Mouse (Mus musculus) forebrain, embryonic 10.5 days (tissue): ENCODE data around the gene Slc13a3. TPM values are rescaled to one million over a fixed set of nuclear protein-coding genes. Genes with fewer than 3 reads are reported as not detected.

Experiments used
- DNase-seq: peaks from one replicate; pipeline ENCODE4 v3.0.0-alpha.2; 2017; ENCODE audit warnings: low spot score; ENCODE audit errors: extremely low spot score
- H3K27ac ChIP-seq: fragments of 300-500 bp; sonication (generic); 2 replicates; pipeline ENCODE4 v1.5.1; 2016; ENCODE audit warnings: mild to moderate bottlenecking
- H3K27me3 ChIP-seq: fragments of 300-500 bp; sonication (generic); 2 replicates; pipeline ENCODE4 v1.6.1; 2016; ENCODE audit warnings: mild to moderate bottlenecking; ENCODE audit not compliant: poor library complexity, severe bottlenecking
- H3K36me3 ChIP-seq: fragments of 300-500 bp; sonication (generic); replicated peaks from 2 replicates; pipeline ENCODE4 v1.6.1; 2016; ENCODE audit warnings: mild to moderate bottlenecking, moderate library complexity
- H3K4me1 ChIP-seq: fragments of 300-500 bp; sonication (generic); 2 replicates; pipeline ENCODE4 v1.6.1; 2016
- H3K4me3 ChIP-seq: fragments of 300-500 bp; sonication (generic); 2 replicates; pipeline ENCODE4 v1.5.1; 2016; ENCODE audit warnings: mild to moderate bottlenecking, moderate library complexity
- H3K9me3 ChIP-seq: fragments of 300-500 bp; sonication (generic); 2 replicates; pipeline ENCODE4 v1.6.1; 2016; ENCODE audit warnings: mild to moderate bottlenecking, moderate library complexity
- WGBS: fragments of 180-500 bp; shearing (Covaris S2); methylation state at CpG from one replicate; pipeline ENCODE4 v1.1.7; 2016; 5-methylcytosine and 5-hydroxymethylcytosine counted together
- polyA plus RNA-seq: library from polyadenylated mRNA; unstranded; fragments of >200 nt; fragmentation: Nextera tagmentation; extraction: Ambion mirVana; gene quantifications from 2 replicates; pipeline ENCODE4 v1.2.1, GENCODE M21; 2016

Slc13a3 gene
- polyA plus RNA-seq, 1 experiment from 2014 or later = 0.69 TPM

DNA sequence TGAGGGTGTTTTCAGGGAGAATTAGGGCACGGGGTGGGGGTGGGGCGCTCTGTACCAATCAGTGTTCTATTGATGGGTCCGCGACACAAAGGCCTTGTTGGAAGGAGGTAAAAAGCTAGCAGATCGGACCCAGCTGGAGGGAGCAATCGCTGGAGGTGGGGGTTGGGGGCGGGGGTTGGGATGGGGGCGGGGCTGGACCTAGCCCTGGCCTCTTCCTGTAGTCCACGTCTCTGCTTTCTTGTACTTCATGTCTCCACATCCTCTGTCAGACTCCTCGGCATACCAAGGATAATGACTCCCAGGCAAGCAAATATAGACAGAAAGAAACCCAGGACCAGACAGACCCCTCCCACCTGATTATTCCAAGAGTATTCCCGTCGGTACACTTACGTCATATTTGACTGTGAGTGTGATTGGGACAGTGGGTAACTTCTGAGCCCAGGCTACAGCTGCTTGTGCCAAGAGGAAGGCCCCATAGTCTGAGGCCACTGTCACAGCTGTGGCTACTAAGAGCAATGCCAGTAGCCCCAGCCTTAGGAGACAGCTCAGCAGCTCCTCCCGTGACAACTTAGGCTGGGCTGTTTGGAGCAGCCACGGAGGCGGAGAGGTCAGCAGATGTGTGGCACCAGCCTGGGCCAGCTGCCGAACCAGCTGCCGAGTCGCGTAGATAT is 76.1 kb downstream of the Slc13a3 start:
- Histone ChIP-seq H3K27me3 (no peaks in the 10 kb centered on the region), H3K27ac (peak overlapping the region; percentile 74), H3K9me3 (no peaks in the 10 kb centered on the region), H3K4me3 (peak overlapping the region; percentile 12; the same call in 1 of the 2 replicates), H3K4me1 (peaks cover 44% of the 10 kb centered on the region), H3K36me3 (no peaks in the 10 kb centered on the region)
- peak; percentile 28 for DNase-seq
- WGBS = 41% methylated on average over 20 of the region's 20 CpGs

DNA sequence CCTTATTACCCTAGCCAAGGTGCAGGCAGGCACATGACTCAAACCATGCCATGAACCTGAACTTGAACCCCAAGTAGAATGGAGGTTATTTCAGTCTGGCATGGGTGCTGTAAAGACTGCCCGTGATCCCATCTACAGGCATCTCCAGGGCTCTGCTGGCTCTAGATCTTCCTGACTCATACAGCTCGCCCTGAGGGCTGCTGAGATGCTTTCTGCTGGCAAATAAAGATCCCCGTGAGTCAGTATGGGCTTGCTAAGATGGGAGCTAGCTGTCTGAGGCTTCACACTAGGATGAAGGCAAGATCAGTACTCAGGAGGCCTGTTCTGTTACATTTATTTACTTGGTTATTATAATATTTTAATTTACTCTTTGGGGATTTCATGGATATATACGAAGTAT is 80.9 kb downstream of the Slc13a3 start:
- Histone ChIP-seq H3K4me3 (no peak overlapping the region), H3K9me3 (no peaks in the 10 kb centered on the region), H3K27ac (no peak overlapping the region), H3K36me3 (no peaks in the 10 kb centered on the region), H3K4me1 (peaks cover 26% of the 10 kb centered on the region), H3K27me3 (no peaks in the 10 kb centered on the region)
- no peak for DNase-seq
- WGBS = 85% methylated on average over 4 of the region's 4 CpGs

DNA sequence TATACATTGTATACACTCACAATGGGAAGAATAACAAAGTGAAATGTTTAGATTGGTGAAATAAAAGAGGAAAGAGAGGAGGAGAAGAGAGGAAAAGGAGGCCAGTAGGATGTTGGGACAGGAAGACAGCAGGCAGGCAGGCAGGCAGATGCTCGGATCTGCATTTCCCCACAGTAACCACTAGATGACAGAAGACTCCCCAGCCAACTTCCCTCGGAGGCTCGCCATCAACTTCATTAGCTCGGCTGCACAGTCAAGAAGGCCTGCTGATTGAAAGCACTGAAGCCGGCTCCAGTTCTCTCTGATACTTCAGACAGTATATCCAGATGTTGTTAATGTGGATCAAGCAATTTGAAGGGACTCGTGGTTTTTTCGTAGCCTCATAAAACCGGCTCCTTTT is 81.5 kb downstream of the Slc13a3 start:
- peaks cover 4% of the 10 kb centered on the region for H3K36me3 ChIP-seq
- no peaks in the 10 kb centered on the region for H3K9me3 ChIP-seq
- H3K27ac ChIP-seq = no peak overlapping the region
- no peak overlapping the region for H3K4me3 ChIP-seq
- H3K4me1 ChIP-seq = peaks cover 26% of the 10 kb centered on the region
- 20% methylated on average over 8 of the region's 8 CpGs for WGBS
- no peaks in the 10 kb centered on the region for H3K27me3 ChIP-seq
- DNase-seq = peak; percentile 69

DNA sequence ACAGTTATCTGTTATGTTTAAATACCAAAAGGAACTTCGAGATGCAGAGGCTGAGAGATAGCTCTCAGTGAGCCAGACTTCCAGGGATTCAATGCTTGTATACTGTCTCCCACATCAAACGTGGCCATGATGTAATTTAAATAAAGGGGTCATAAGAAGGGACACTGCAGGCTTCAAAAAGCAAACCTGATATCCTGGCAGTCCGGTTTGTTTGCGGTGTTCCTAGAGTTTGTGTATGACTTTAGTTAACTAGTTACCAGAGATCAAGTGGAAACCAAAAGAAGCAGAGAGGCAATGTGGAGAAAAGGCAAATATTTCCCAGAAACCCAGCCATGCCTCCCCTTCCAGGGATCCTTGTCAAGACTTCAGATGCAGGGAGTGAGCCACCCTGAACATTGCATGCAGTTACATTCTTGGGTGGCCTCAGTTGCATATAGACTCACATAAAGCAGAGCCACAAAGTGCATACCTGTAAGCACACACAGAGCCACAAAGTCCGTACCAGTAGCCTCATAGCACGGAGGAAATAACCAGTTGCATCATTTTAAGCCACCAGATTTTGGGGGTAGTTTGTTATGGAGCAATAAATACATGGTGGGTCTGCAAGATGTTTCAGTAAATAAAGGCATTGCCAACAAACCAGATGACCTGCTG is 83.6 kb downstream of the Slc13a3 start:
- Histone ChIP-seq H3K27me3 (no peaks in the 10 kb centered on the region), H3K4me3 (no peak overlapping the region), H3K4me1 (peaks cover 37% of the 10 kb centered on the region), H3K9me3 (no peaks in the 10 kb centered on the region), H3K36me3 (peaks cover 25% of the 10 kb centered on the region), H3K27ac (no peak overlapping the region)
- 83% methylated on average over 6 of the region's 6 CpGs for WGBS
- no peak for DNase-seq

DNA sequence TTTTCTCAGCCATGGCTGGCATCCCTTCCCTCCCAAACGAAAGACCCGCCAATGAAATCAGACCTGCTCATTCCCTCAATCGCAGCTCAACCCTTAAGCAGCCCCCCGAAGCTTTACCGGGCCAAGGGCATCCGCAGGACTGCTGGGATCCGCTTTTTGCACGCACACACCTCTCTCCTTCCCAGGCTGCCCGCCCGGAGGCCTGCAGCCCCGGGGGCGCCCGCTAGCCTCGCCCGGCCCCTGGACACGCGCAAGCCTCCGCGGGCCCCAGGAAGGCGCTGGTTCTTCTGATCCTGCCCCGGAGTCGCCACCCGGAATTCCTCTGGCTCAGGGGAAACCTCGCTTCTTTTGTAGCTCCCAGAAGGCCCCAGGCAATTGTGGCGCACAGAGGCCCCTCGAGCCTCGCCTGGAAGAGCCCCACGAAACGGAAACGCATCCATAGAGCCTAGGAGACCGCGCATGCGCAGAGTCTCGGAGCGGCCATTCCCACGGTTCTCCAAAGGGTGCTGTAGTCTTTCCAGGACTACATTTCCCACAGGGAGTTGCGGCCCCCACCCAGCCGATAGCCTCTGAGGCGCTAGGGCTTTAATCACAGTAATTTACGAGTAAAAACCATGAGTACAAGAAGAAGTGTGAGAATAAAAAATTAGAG is 85.1 kb downstream of the Slc13a3 start, which contains the start of gene Zfp334:
Zfp334 (minus strand) TSS at position 416 of the 652 bp plus-strand sequence.
- Histone ChIP-seq H3K36me3 (peaks cover 40% of the 10 kb centered on the region), H3K27ac (peak within 1 kb of the TSS; percentile 99), H3K4me3 (peak within 1 kb of the TSS; percentile 85), H3K27me3 (no peaks in the 10 kb centered on the region), H3K4me1 (peaks cover 39% of the 10 kb centered on the region), H3K9me3 (peaks cover under 1% of the 10 kb centered on the region; the same call in 1 of the 2 replicates)
- DNase-seq = peak; percentile 96
- under 1% methylated on average over 40 of the region's 40 CpGs for WGBS

DNA sequence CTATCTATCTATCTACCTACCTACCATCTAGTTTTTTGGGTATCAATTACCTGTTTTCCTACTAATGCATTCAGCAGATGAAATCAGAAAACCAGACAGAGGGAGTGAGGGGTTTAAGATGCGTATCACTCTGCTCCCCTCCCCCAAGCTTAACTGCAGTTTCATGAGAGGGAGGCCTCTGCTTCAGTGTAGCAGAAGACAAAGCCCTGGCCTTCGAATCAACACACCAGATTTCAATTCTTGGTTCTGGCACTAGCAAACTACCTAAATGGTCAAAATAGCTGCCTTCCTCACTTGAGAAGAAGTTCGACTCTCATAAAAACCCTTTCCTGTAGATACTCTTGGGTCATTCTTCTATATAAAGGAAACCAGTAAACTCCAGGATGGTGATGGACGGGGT is 85.7 kb downstream of the Slc13a3 start:
- WGBS = 7% methylated on average over 4 of the region's 4 CpGs
- peaks cover 46% of the 10 kb centered on the region for H3K36me3 ChIP-seq
- peaks cover 4% of the 10 kb centered on the region; the same call in 1 of the 2 replicates for H3K9me3 ChIP-seq
- peaks cover 39% of the 10 kb centered on the region for H3K4me1 ChIP-seq
- no peaks in the 10 kb centered on the region for H3K27me3 ChIP-seq
- peak overlapping the region; percentile 99 for H3K27ac ChIP-seq
- H3K4me3 ChIP-seq = peak overlapping the region; percentile 85
- no peak for DNase-seq

DNA sequence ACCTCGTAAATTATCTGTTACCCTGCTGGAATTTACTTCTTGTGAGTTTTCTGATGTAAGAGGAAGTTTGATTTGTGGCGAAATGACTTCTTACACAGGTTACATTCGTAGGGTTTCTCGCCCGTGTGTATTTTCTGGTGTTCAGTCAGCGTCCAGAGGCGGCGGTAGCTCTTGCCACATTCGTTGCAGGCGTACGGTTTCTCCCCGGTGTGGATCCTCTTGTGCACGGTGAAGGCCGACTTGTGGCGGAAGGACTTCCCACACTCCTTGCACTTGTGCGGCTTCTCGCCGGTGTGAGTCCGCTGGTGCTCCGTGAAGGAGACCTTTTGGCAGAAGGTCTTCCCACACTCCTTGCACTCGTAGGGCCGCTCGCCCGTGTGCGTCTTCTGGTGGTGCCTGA is 93.0 kb downstream of the Slc13a3 start:
- Histone ChIP-seq H3K4me3 (no peak overlapping the region), H3K27ac (no peak overlapping the region), H3K4me1 (peaks cover 19% of the 10 kb centered on the region; the same call in 1 of the 2 replicates), H3K27me3 (no peaks in the 10 kb centered on the region), H3K9me3 (peaks cover 29% of the 10 kb centered on the region), H3K36me3 (peaks cover 100% of the 10 kb centered on the region)
- DNase-seq = no peak
- WGBS = 96% methylated on average over 25 of the region's 25 CpGs

DNA sequence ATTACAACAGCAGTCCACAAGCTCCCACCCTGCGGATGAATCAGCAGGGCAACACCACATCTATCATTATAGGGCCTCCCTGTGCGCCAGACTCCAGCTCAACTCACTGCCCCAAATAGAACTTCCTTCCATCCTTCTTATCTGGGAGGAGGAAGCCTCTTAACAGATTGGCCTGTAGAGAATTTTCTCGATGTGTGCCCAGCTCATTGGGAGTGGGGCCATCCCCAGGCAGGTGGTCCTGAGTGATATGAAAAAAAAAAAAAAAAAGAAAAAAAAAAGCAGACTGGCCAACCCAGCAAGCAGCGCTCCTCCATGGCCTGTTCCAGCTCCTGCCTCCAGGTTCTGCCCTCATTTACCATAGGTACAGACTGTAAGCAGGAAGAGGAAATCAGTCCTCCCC is 97.0 kb downstream of the Slc13a3 start:
- H3K27ac ChIP-seq = no peak overlapping the region
- peaks cover 13% of the 10 kb centered on the region for H3K9me3 ChIP-seq
- peaks cover 27% of the 10 kb centered on the region for H3K4me1 ChIP-seq
- H3K27me3 ChIP-seq = no peaks in the 10 kb centered on the region
- 86% methylated on average over 4 of the region's 4 CpGs for WGBS
- no peak overlapping the region for H3K4me3 ChIP-seq
- H3K36me3 ChIP-seq = peaks cover 69% of the 10 kb centered on the region
- DNase-seq = no peak

DNA sequence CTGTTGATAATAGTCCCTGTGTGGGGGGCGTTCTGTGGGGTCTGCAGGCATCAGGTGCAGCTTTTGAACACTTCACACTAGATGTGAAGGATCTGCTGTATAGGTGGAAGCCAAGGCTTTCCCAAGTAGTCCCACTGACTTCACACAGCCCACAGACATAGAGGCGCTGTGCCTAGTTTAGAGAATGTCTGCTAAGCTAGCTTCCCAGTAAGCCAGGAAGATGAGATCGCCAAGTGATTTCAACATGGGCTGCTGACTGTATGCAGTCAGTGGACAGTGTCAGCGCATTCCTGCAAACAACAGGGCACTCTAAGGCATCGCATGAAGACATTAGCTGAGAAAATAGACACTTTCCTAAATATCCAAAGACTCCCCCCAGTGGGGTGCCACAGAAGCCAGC is 97.6 kb downstream of the Slc13a3 start:
- WGBS = 86% methylated on average over 5 of the region's 5 CpGs
- Histone ChIP-seq H3K36me3 (peaks cover 64% of the 10 kb centered on the region), H3K4me3 (no peak overlapping the region), H3K4me1 (peaks cover 32% of the 10 kb centered on the region), H3K27ac (no peak overlapping the region), H3K9me3 (peaks cover 8% of the 10 kb centered on the region), H3K27me3 (no peaks in the 10 kb centered on the region)
- DNase-seq = no peak

DNA sequence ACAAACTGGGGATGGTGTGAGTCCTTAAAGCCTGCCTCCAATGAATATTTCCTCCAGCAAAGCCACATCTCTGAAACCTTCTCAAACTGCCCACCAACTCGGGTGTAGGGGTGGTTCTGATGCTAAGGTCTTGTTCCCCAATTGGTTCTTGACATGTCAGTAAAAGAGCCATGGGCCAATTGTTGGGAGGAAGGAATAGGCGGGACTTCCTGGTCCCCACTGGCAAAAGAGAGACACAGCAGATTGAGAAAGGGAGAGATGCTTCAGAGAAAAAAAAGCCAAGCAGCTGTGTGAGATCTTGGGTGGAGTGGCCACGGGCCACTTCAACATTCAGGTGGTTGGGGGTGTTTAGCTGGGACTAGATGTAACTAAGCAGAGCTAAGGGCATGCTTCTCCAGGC is 102.0 kb downstream of the Slc13a3 start:
- no peak for DNase-seq
- 28% methylated on average over 3 of the region's 3 CpGs for WGBS
- H3K27me3 ChIP-seq = peaks cover 20% of the 10 kb centered on the region
- no peaks in the 10 kb centered on the region for H3K9me3 ChIP-seq
- H3K4me3 ChIP-seq = no peak overlapping the region
- 0 out of 2 replicates have a peak overlapping the region, but pooled peaks have one; percentile 4 for H3K27ac ChIP-seq
- H3K36me3 ChIP-seq = peaks cover 20% of the 10 kb centered on the region
- peaks cover 59% of the 10 kb centered on the region for H3K4me1 ChIP-seq

DNA sequence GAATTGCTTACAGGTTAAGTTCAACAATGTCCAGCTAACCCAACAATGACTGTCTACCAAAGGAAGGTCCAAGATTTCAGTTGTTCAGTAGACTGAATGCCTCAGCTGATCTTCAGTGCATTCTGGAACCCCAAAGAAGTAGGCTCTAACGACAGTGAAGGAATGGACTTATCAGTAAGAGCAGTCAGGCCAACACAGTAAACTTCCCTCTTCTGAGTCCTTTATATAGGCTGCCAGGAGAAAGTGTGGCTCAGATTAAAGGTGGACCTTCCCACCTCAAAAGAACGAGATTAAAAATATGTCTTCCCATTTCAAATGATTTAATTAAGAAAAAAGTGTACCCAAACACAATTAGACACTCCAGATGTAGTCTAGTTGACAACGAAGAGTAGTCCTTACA is 102.7 kb downstream of the Slc13a3 start:
- H3K4me1 ChIP-seq = peaks cover 52% of the 10 kb centered on the region
- peaks cover 13% of the 10 kb centered on the region for H3K36me3 ChIP-seq
- no peak overlapping the region for H3K4me3 ChIP-seq
- no peak for DNase-seq
- H3K9me3 ChIP-seq = no peaks in the 10 kb centered on the region
- no peak overlapping the region for H3K27ac ChIP-seq
- 81% methylated on average over 3 of the region's 3 CpGs for WGBS
- H3K27me3 ChIP-seq = peaks cover 23% of the 10 kb centered on the region

DNA sequence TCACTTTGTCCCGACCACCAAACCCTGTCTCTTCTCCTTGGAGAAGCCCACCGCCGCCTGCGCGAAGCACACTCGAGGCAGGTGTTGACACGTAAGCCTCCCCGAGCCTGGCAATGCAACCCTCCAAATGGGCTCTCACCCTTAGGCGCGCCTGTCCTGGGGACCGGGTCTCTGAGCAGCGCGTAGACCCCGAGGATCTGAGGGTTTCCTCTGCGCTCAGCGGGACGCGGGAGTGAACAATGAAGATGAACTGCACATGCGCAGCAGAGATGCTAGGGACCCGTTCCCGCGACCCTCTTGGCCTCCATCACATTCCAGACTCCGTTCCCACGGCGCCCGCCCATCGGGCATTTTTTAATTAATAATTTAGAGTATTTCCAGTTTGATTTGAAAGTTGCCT is 104.5 kb downstream of the Slc13a3 start, which contains the start of gene Zfp663:
Zfp663 (minus strand) TSS at position 234 of the 400 bp plus-strand sequence.
- Histone ChIP-seq H3K4me1 (peaks cover 61% of the 10 kb centered on the region), H3K27me3 (peaks cover 41% of the 10 kb centered on the region), H3K36me3 (no peaks in the 10 kb centered on the region), H3K27ac (peak within 1 kb of the TSS; percentile 92), H3K9me3 (no peaks in the 10 kb centered on the region), H3K4me3 (peak within 1 kb of the TSS; percentile 64)
- peak; percentile 82 for DNase-seq
- WGBS = under 1% methylated on average over 27 of the region's 27 CpGs
